26 mouse cellular contexts compared by ENCODE assay signal in the genomic region with DNA sequence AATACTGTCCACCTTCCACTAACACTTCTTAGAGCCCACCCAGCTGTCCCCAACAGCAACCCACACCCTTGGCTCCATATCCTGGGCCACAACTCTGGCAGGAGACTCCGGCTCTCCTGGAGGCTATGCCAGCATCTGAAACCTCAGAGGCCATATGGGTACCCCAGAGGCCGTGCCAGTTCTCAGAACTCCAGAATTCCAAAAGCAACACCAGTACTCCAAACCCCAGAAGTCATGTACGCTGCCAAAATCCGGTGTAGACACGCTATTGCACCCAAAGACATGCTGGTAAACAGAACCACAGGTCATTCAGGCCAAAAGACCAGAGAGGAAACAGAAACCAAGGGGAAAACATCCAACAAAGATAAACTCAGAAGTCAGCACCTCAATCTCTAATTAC.
DNase-seq lines count a peak whose midpoint lies in the region; ATAC-seq and TF ChIP-seq lines count a peak whose summit lies in the region.
"Had no signal": no experiment of that assay in that cellular context is flagged by ENCODE, and none has a peak within 500 bp of the region (broad histone marks: within the 10 kb centered on the region; RNA-seq: fewer than 3 reads in every experiment).

No protein-coding gene starts in this region.

- intact Hi-C loops in left cerebral cortex, postnatal 25 days (cut with DNase I), result no loop called here

- H3K27me3 ChIP-seq in cerebellum, adult 2 months (ENCODE audit: control insufficient read depth, insufficient read depth, low read length), result no peaks in the 10 kb centered on the region
- H3K27me3 ChIP-seq: CH12.LX; embryonic facial prominence, embryonic 13.5 days; hindbrain, embryonic 15.5 days; limb, embryonic 13.5 days; liver, embryonic 13.5 days; stomach, embryonic 15.5 days had no signal

- peak; percentile 94 for ATAC-seq in cerebellum, adult (ENCODE audit: insufficient number of reproducible peaks, low FRiP score, low TSS enrichment)
- ATAC-seq: forebrain, embryonic 14.5 days; Patski had no signal

- no peak for TF ChIP-seq POLR2A in cerebellum, adult 2 months (IDR thresholded peaks at IDR 0.05; ENCODE audit: borderline replicate concordance, insufficient read depth, low read length)

- peaks cover 9% of the 10 kb centered on the region; the same call in 1 of the 2 replicates for H3K4me1 ChIP-seq in cerebellum, adult 2 months (ENCODE audit: control insufficient read depth, insufficient read depth, low read length)
- H3K4me1 ChIP-seq: embryonic facial prominence, embryonic 13.5 days; heart, embryonic 10.5 days; hindbrain, embryonic 15.5 days; limb, embryonic 13.5 days; liver, embryonic 13.5 days; stomach, embryonic 15.5 days had no signal

- no peak for DNase-seq in cerebellum, postnatal 4 days (ENCODE audit: low spot score in 2 of 2)
- peak; percentile 94 for DNase-seq in brain, adult 2 months (ENCODE audit: low read depth, low spot score)
- peak; percentile 84 to 93 for DNase-seq in cerebellum, adult 2 months
- DNase-seq in cerebellum, postnatal 25 days, result peak; percentile 85
- no peak for DNase-seq in right cerebral cortex, postnatal 25 days
- DNase-seq in retina, embryonic 14.5 days (ENCODE audit: low spot score), result no peak
- DNase-seq in left cerebral cortex, postnatal 25 days (ENCODE audit: low spot score in 2 of 2), result no peak
- DNase-seq: embryo, embryonic 11 days; heart, postnatal 4 days; kidney, adult 2 months; liver, embryonic 13.5 days; lung, embryonic 14.5 days; midbrain, embryonic 14.5 days; right cerebral cortex, postnatal 4 days; thymus, postnatal 25 days had no signal

- H3K27ac ChIP-seq in cerebellum, adult 2 months (ENCODE audit: insufficient read depth, low read length), result peak overlapping the region; percentile 83
- H3K27ac ChIP-seq: embryonic facial prominence, embryonic 13.5 days; heart, embryonic 10.5 days; hindbrain, embryonic 15.5 days; kidney, postnatal 0 days; limb, embryonic 13.5 days; liver, embryonic 13.5 days; stomach, embryonic 15.5 days had no signal

- H3K4me3 ChIP-seq in cerebellum, adult 2 months (replicated peaks; ENCODE audit: insufficient read depth, low read depth, low read length), result no peak overlapping the region
- H3K4me3 ChIP-seq: embryonic facial prominence, embryonic 13.5 days; erythroblast, embryonic 14.5 days; heart, embryonic 10.5 days; hindbrain, embryonic 15.5 days; limb, embryonic 13.5 days; liver, embryonic 13.5 days; stomach, embryonic 15.5 days had no signal

- no peak for TF ChIP-seq CTCF in cerebellum, adult 2 months (IDR thresholded peaks at IDR 0.05; ENCODE audit: borderline replicate concordance, insufficient read depth, low read depth, low read length)

- WGBS in cerebellum, adult 2 months, result 16% methylated on average over 5 of the region's 5 CpGs

Comparison
In these comparisons a context has a peak if more than half of its experiments do, and no peak if none do; other contexts are left out.
1. DNase-seq: peak in brain, adult 2 months (single experiment), cerebellum, adult 2 months (2 of 2) and cerebellum, postnatal 25 days (2 of 2); none in cerebellum, postnatal 4 days (0 of 2), right cerebral cortex, postnatal 25 days (single experiment), retina, embryonic 14.5 days (single experiment) and left cerebral cortex, postnatal 25 days (0 of 2).